Mouse (Mus musculus) CD4-positive, CD25-positive, alpha-beta regulatory T cell, adult 2 months (primary cell): ENCODE measurements around the gene Chdh.

Experiments
- DNase-seq: peaks from one replicate; pipeline ENCODE4 v3.0.0-alpha.2; 2012; ENCODE audit warnings: low read depth, low spot score

Gene Chdh

DNA sequence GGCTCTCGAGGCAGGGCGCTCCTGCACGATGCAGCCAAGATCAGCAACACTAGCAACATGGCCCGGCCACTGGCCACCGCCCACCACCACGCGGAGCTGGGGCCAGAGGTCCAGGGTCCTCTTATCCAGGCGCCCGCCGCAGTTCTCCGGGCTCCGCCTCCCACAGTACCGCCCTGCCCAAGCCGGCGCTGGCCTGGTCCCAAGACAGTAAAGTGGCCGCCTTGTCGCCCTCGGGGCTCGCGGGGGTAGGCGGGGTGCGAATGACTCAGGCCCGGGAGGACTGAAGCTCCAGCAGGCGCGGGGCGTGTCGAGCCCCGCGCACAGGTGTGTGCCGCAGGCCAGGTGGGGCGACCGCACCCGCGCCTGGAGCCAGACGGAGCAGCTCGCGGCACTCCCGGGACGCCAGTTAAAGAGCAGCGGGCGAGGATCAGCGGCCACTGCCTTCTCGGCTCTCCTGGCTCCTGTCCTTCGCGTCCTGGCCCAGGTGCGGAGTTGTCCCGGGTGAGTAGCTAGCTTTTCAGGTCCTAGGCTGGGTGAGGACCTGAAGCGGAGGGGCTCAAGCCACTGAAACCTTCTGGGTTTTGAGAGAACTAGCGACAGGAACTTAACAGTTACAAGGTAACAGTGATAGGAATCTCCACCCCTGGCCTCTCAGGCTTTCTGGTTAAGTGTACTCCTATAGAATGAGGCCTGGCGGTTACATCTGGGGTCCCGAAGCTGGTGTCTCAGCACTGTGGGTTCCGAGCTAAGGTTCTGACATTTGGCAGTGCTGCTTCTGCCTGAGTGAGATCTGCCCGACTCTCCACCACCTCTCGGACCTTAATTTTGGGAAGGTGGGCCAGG lies at the start of gene Chdh, which contains the start of gene Il17rb:
TSS of gene Chdh (plus strand) at position 291 of the 843 bp plus-strand sequence.
TSS of gene Il17rb (minus strand) at position 164 of the 843 bp plus-strand sequence.
- peak; percentile 47 for DNase-seq

- DNase-seq = no peak
These were observed 41.2 kb upstream of the Chdh start for GRCm38 (mm10) chr14:29967611-29968010.

DNA sequence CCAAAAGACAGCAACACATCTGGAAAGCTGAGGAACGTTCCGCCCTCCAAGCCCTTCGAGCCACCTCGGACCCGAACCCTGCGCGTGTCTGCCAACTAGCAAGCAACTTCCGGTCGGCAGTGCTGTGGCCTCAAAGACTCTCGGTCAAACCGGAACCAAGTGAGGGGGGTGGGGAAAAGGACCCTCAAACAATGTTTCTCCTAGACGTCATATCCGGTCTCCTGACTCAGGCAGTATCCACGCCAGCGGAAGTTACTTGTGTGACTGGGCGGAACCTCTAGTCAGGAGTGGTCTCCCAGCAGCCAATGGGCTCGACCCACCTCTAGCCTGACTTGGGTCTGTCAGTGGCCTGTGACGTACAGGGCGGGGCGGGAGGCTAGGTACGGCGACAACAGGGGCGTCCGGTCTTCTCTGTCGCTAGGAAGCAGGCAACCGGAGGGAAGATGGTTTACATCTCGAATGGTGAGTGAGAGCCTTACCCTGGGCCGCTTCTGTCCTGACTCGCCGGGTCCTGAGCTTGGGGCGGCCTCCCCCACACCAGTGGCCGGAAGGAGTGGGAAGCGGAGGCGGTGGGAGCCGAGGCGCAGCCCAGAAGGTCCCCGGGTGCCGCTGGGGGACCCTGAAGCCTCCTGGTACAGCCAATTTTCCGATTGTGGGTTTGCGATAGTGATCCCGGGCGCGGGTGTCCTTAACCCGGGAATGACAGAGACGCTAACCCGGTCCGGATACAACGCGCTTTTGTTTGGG lies 40.6 kb upstream of the Chdh start, which contains the start of gene Selenok:
TSS of gene Selenok (plus strand) at position 234 of the 747 bp plus-strand sequence.
- peak; percentile 98 for DNase-seq

- no peak for DNase-seq
These were observed 37.4 kb upstream of the Chdh start for GRCm38 (mm10) chr14:29971446-29971845.

DNA sequence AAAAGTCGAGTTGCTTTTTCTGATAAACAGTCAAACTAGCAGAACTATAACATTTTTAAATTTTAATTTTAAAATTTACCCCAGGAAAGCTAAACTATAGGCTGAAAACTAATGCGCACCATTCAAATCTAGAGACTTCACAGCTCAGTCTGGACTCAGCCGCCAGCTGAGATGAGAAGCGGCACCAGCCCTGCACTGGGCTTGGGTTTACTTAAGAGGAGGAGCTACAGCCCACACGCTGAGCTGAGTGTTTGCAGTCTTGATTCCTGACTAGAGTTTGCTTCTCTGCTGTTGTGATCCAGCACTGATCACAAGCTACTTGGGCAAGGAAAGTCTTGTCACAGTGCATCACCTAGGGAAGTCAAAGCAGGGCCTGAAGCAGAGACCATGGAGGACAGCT lies 36.8 kb upstream of the Chdh start:
- DNase-seq = no peak

DNA sequence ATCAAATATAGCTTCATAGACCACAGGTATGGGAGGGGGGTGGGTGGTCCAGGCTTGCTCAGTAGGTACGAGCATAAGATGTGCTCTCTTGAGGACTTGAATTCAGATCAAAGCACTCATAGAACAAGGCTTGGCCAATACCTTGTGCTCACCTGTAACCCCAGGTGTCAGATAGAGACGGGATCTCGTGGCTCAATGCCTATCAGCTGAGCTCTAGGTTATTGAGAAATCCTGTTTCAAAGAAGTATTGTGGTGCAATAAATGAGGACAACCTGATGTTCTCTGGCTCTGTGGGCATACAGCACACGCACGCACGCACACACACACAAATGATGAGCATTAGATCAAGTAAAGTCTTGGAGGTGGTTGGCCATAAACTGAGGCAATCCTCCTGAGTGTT lies 31.9 kb upstream of the Chdh start:
- no peak for DNase-seq

DNA sequence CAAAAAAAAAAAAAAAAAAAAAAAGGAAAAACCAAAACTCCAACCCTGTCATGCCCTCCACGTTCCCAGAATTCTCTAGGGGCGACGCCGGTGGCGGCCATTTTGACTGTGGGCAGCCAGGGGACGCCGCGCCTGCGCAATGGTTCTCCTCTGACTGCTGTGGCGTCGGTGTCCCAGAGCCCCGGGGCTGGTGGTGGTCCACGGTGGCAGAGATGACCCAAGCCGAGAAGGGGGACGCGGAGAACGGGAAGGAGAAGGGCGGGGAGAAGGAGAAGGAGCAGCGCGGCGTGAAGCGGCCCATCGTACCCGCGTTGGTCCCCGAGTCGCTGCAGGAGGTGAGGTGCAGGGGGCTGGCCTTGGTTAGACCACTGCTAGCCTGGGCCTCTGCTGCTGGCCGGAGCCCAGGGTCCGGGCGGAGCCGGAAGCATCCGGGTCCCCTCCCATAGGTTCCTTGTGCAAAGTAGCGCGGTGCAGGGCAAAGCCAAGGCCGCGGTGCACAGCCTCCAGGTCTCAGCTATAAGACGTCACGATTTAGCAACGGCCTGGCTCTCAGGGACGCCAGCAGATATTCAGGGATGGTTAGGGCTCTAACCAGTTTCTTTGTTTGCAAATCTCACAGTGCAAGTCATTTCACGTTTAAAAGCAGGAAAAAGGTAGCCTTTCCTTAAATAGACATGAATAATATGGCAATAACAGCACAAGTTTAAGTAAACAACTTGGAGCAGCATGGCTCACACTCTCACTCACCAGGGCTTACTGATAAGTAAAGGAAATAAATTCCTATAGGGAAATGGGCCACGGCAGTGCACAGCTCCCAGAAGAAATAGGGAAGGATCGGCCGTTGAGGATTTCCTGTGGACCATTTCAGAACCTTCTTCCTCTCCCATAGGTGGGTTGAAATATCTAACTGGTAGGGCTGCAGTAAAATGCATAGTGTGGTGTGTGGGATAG lies 30.3 kb upstream of the Chdh start, which contains the start of gene Actr8:
TSS of gene Actr8 (plus strand) at position 84 of the 951 bp plus-strand sequence.
- DNase-seq = peak; percentile 87

DNA sequence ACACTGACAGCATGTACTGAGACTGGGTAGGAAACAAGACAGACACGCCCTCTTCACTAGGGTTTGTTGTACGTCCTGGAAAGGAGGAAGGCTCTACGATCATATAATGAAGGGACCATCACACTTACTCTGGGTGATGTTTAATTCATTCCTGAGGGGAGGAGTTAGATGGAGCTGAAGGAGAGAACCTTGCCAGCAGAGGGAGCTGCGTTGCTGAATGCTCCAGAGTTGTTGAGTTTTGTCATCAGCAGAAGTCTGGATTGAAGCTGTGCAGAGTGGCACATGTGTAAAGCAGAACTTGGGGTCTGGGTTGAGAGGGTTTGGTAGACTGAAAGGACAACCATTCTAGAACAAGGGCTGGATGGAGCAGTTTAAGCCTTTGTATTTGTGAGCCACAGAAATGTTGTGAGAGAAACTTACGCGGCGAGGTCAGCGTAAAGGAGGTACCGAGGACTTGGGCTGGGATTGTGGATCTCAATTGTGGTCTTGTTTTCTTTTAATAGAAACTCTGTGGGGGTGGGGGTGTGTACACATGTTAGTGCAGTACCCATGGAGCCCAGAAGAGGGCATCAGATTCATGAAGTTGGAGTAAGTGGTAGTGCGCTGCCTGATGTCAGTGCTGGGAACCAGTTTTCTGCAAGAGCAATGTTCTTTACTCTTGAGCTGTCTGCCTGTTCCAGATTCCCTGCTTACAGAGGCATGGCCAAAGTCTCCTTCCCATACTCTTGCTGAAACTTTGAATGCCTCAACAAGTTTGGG lies 28.2 kb upstream of the Chdh start:
- DNase-seq = peak; percentile 77

GRCm38 (mm10) chr14:29986096-29986495 lies 22.7 kb upstream of the Chdh start:
- DNase-seq = no peak

DNA sequence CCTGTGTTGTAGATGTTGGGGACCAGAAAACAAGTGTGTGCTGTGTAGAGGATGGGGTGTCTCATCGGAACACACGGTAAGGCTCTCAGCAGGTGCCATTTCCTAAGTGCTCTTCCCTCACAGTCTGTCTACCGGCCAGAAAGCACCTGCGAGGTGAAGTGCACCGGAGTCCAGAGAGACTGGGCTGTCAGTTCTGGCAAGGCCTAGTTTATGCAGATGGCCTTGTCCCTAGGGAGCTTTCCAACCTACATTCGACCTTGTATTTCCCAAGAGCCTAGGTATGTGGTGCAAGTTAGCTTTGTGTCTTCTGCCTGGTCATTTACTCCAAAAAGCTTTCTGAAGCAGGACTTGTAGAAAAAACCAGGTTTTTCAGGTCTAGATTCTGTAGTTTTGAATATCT lies 21.5 kb upstream of the Chdh start:
- DNase-seq = no peak

GRCm38 (mm10) chr14:29987739-29988138 lies 21.1 kb upstream of the Chdh start:
- DNase-seq = no peak

DNA sequence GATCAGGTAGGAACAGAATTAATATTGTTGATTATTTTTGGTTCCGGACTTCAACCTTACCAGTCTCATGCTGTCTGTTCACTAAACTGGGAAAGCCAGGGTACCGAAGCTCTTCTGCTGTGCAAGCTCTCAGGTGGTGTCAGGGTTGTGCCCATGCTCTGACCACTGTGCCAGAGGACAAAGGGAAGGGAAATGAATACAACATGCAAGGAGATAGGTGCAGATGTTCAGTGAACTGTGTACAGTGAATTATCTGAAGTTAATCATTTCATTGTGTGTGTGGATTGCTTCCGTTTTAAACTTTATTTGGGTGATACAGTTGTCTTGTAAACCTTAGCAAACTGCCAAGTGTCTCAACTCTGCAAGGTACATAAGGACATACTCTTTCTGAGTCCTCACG lies 20.5 kb upstream of the Chdh start:
- DNase-seq = no peak

DNA sequence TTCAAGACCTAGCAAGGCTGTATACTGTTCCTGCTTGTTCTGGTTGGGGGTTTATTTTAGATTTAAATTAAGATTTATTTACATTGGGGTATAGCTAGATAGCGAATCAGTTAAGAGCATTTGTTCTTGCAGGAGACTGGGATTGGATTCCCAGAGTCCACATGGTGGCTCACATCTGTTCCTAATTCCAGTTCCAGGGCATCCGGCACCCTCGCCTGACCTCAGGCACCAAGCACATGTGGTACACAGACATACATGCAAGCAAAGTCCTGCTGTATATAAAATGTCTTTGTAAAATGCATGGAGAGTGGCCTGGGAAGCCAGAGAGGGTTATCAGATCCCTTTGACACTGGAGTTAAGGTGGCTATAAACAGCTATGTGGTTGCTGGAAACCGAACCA lies 13.8 kb upstream of the Chdh start:
- DNase-seq = no peak

- DNase-seq = no peak
These were observed 12.6 kb upstream of the Chdh start for GRCm38 (mm10) chr14:29996000-29996751.

- DNase-seq = no peak
These were observed 11.5 kb upstream of the Chdh start for GRCm38 (mm10) chr14:29997345-29997744.

DNA sequence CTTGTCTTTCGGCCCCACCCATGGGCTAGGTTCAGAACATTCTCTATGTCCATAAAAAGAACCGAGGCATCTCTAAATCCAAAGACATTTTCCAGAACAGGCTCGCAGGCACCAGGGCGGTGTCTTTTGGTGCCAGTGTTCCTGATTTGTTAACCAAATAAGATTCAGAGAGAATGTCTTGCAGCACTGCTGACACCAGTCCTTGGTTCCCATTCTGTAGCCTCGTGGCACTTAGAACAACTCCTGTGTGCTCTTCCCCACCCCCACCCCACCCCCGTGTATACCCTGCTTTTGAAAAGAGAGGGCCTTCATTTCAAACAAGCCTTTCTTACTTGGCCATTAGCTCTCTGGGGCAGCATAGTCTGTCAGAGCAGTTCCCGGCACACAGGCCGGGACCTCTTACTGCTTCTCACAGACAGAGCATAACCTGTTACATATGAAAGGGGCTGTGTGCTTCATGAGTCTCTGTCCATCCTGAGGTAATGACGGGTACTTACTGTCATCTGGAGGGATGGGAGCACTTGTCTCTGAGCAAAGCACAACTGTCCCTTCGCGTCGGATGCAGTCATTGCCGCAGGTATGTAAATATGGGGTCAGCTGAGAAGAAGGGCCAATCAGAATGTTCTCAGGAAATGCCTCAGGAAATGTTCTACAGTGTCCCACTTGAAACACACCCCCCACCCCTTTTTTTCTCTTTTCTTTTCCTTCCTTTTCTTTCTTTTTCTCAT lies 9.9 kb upstream of the Chdh start:
- no peak for DNase-seq

DNA sequence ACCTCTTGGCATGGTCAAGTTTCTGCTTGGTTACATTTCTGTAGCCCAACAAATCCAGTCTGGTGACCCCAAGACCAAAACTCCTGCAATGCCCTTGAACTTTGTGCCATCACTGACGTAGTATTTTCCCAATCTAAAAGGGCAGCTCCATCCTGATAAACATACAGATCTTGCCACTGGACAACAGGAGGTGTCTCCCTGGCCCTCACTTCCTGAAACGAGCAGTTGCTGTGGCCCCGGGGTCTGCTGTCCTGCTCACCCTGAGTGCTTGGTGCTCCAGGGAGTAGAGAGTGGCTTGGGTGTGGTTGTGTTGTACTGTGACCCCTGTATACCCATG lies 9.4 kb upstream of the Chdh start:
- DNase-seq = no peak

GRCm38 (mm10) chr14:30009864-30010560 lies 1.2 kb downstream of the Chdh start:
- DNase-seq = peak; percentile 27
